Mouse (Mus musculus) heart, postnatal 0 days (tissue): ENCODE results near the gene Dera. TPM values are rescaled to one million over a fixed set of nuclear protein-coding genes. Genes with fewer than 3 reads are reported as not detected.

Experiments
- ATAC-seq: fragments of 200-750 bp; cut with Nextera tagmentation; 2 replicates; pipeline ENCODE4 v1.8.0; 2017; ENCODE audit warnings: low read depth, moderate number of reproducible peaks, moderate library complexity; ENCODE audit not compliant: insufficient read depth
- DNase-seq: peaks from one replicate; pipeline ENCODE4 v3.0.0-alpha.2; 2016; ENCODE audit warnings: low spot score
- H3K27ac ChIP-seq: fragments of 300-500 bp; sonication (generic); 2 replicates; pipeline ENCODE4 v1.5.1; 2014; ENCODE audit warnings: low read depth, mild to moderate bottlenecking
- H3K27me3 ChIP-seq: fragments of 300-500 bp; sonication (generic); 2 replicates; pipeline ENCODE4 v1.6.1; 2014; ENCODE audit warnings: low read length, mixed read lengths; ENCODE audit not compliant: control insufficient read depth, insufficient read depth
- H3K36me3 ChIP-seq: fragments of 300-500 bp; sonication (generic); replicated peaks from 2 replicates; pipeline ENCODE4 v1.6.1; 2014; ENCODE audit warnings: low read length, mixed read lengths; ENCODE audit not compliant: control insufficient read depth, insufficient read depth
- H3K4me1 ChIP-seq: fragments of 300-500 bp; sonication (generic); 2 replicates; pipeline ENCODE4 v1.6.1; 2014; ENCODE audit warnings: antibody characterized with exemption; ENCODE audit not compliant: control insufficient read depth, insufficient read depth
- H3K4me2 ChIP-seq: fragments of 300-500 bp; sonication (generic); 2 replicates; pipeline ENCODE4 v1.6.1; 2014; ENCODE audit warnings: low read depth, mild to moderate bottlenecking, low read length, moderate library complexity
- H3K4me3 ChIP-seq: fragments of 300-500 bp; sonication (generic); 2 replicates; pipeline ENCODE4 v1.5.1; 2014; ENCODE audit warnings: low read depth, low read length
- H3K9ac ChIP-seq: fragments of 300-500 bp; sonication (generic); replicated peaks from 2 replicates; pipeline ENCODE4 v1.6.1; 2014; ENCODE audit warnings: low read depth, low read length, mixed read lengths
- H3K9me3 ChIP-seq: fragments of 300-500 bp; sonication (generic); replicated peaks from 2 replicates; pipeline ENCODE4 v1.6.1; 2016; ENCODE audit warnings: low read length; ENCODE audit not compliant: control insufficient read depth
- CTCF ChIP-seq: IDR thresholded peaks from 2 replicates; pipeline ENCODE4 v1.5.1; 2016; ENCODE audit warnings: antibody characterized with exemption, control low read depth, low read depth
- EP300 ChIP-seq: IDR thresholded peaks from 2 replicates; pipeline ENCODE4 v1.6.1; 2016; ENCODE audit warnings: antibody characterized with exemption, low read depth
- WGBS: fragments of 180-500 bp; shearing (Covaris S2); extraction: QIAGEN DNeasy Blood & Tissue Kit; methylation state at CpG from one replicate; pipeline ENCODE4 v1.1.7; 2014; 5-methylcytosine and 5-hydroxymethylcytosine counted together
- polyA plus RNA-seq: library from polyadenylated mRNA; unstranded; fragments of >200 nt; fragmentation: Nextera tagmentation; extraction: Ambion mirVana; gene quantifications from 2 replicates; pipeline ENCODE4 v1.2.1, GENCODE M21; 2015
- total RNA-seq: library from RNA; depleted of rRNA; stranded (reverse); fragments of >200 nt; gene quantifications from 2 replicates; pipeline ENCODE4 v1.2.3, GENCODE M21; 2014; ENCODE audit warnings: low replicate concordance

Gene Dera
- total and polyA plus RNA-seq, 2 experiments from 2014 or later: 18.2 to 25.2 TPM

DNA sequence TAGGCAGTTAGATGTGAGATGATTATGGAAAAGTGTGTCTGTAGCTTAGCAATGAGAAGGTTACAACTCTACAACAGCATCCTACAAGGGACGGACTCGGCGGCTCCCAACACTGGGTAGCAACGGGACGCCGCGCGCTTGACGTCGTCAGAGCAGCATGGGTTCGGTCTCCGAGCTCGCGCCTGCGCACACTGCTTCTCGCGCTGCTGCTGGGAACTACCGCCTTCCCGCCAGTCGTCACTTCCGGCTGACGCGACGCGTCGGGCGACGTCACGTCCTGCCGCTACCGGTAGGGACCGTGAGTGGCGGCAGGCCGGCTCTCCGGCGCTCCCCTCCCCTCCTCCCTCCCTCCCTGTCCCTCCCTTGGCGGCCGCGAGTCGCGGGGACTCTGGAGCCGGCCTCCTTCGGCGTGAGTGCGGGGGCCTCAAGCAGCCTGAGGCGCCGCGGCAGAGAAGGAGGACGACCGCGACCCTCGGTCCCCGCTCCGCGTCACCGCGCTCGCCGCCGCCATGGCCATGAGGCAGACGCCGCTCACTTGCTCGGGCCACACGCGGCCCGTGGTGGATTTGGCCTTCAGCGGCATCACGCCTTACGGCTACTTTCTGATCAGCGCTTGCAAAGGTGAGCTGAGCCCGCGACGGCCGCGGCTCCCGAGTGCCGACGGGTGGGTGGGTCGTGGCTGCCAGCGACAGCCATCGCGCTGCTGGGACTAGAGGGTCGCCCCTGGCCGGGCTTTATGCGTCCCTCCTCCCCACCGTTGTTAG, 19.3 kb upstream of the Dera start, which contains the start of gene Strap:
Gene Strap (plus strand): TSS at position 233 of the 764 bp plus-strand sequence.
- H3K27ac ChIP-seq: peak within 1 kb of the TSS; percentile 89
- peak within 1 kb of the TSS; percentile 89 for H3K4me3 ChIP-seq
- TF ChIP-seq EP300 (no peak), CTCF (no peak)
- no peaks in the 10 kb centered on the region for H3K9me3 ChIP-seq
- peak within 1 kb of the TSS; percentile 89 for H3K9ac ChIP-seq
- H3K36me3 ChIP-seq: peaks cover 13% of the 10 kb centered on the region
- H3K4me1 ChIP-seq: peaks cover 12% of the 10 kb centered on the region; the same call in 1 of the 2 replicates
- H3K27me3 ChIP-seq: no peaks in the 10 kb centered on the region
- ATAC-seq: peak; percentile 99
- DNase-seq: peak; percentile 94
- peak within 1 kb of the TSS; percentile 72 for H3K4me2 ChIP-seq
- 0% methylated on average over 58 of the region's 86 CpGs for WGBS

DNA sequence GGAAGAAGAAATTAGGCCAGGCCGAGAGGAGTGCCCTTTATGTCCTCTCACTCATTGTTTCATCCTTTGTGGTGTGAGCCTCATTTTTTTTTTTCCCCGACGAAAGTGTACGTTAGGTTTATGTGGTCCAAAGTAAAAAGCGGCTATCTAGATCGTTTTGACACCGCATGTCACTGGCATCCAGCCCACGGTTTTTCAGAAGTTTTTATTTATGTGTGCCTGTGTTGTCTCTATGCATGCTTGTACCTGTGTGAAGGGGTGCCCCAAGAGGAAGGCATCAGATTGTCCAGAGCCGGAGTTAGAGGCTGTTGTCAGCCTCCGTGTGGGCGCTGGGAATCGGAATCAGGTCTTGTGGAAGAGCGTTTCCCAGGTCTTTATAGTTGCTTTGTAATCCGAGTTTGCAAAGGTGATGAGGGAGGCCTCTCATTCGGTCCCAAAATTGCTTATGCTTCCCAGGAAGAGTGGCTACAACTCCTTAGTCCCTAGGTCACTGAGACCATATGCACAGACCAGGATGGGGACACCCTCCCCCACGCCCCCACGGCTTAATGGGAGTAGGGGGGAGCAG, 18.6 kb upstream of the Dera start:
- WGBS: 7% methylated on average over 17 of the region's 17 CpGs
- no peak for TF ChIP-seq EP300
- TF ChIP-seq CTCF: no peak
- no peak for ATAC-seq

GRCm38 (mm10) chr6:137740972-137741371, 13.4 kb upstream of the Dera start:
- Histone ChIP-seq H3K4me2 (no peak overlapping the region), H3K9me3 (no peaks in the 10 kb centered on the region), H3K4me3 (no peak overlapping the region), H3K36me3 (peaks cover 70% of the 10 kb centered on the region), H3K4me1 (0 out of 2 replicates have a peak, but pooled peaks cover 4% of the 10 kb centered on the region), H3K27me3 (no peaks in the 10 kb centered on the region), H3K9ac (no peak overlapping the region), H3K27ac (no peak overlapping the region)
- WGBS: 83% methylated on average over 2 of the region's 2 CpGs
- DNase-seq (no peak), ATAC-seq (no peak)
- no peak for TF ChIP-seq CTCF
- TF ChIP-seq EP300: no peak

More for the DNA sequence above, 18.6 kb upstream of the Dera start:
- Histone ChIP-seq H3K4me1 (peaks cover 12% of the 10 kb centered on the region; the same call in 1 of the 2 replicates), H3K9ac (peak overlapping the region; percentile 89), H3K4me3 (peak overlapping the region; percentile 89), H3K36me3 (peaks cover 20% of the 10 kb centered on the region), H3K9me3 (no peaks in the 10 kb centered on the region), H3K4me2 (peak overlapping the region; percentile 72), H3K27me3 (no peaks in the 10 kb centered on the region), H3K27ac (peak overlapping the region; percentile 89)
- no peak for DNase-seq

- Histone ChIP-seq H3K4me1 (no peaks in the 10 kb centered on the region), H3K9ac (no peak overlapping the region), H3K27me3 (no peaks in the 10 kb centered on the region), H3K4me3 (no peak overlapping the region), H3K4me2 (no peak overlapping the region), H3K36me3 (peaks cover 87% of the 10 kb centered on the region), H3K9me3 (no peaks in the 10 kb centered on the region), H3K27ac (no peak overlapping the region)
- TF ChIP-seq CTCF: no peak
- no peak for TF ChIP-seq EP300
- ATAC-seq: no peak
- DNase-seq: no peak
- 73% methylated on average over 4 of the region's 4 CpGs for WGBS
These were observed 9.6 kb upstream of the Dera start for GRCm38 (mm10) chr6:137744700-137745099.

DNA sequence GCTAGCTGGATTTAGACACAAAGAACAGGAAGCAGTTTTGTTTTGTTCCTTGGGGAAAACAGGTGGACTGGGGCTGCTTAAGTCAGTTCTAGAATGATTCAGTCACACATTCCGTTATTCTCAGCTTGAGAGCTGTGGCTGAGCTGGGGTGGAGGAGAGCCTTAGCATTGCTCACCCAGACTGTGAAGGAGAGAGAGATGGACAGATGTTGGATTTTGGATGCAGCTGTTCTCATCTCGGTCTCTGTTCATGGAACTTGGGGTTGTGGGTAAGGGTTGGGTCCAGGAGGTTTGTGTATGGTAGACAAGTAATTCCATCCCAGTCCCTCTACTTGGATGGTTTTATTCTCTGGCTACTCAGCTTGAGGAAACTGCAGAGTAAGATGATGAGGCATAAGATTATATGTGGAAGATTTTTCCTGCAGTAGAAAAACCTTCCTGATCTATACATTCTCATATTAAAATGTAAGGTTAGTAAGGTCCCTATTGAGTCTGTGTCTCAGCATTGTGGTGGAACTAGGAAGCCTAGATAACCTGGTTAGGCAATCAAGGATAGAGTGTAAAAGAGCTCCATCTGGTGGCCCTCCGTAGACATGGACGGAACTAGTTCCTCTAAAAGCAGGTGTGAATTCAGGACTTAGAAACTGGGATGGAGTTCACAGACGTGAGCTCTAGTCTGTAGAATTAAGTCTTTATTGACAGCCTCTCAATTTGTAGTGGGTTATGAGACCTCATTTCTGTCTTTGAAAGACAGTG, 7.0 kb upstream of the Dera start:
- Histone ChIP-seq H3K4me3 (no peak overlapping the region), H3K27ac (no peak overlapping the region), H3K27me3 (no peaks in the 10 kb centered on the region), H3K4me2 (no peak overlapping the region), H3K4me1 (no peaks in the 10 kb centered on the region), H3K36me3 (peaks cover 77% of the 10 kb centered on the region), H3K9me3 (no peaks in the 10 kb centered on the region), H3K9ac (no peak overlapping the region)
- 60% methylated on average over 5 of the region's 5 CpGs for whole genome bisulfite sequencing
- DNase-seq: peak; percentile 62
- no peak for TF ChIP-seq EP300
- peak; percentile 53 for TF ChIP-seq CTCF
- no peak; the same call in 1 of the 2 replicates for ATAC-seq
